Mouse (Mus musculus): ENCODE measurements around the gene Gm45623. TPM values are rescaled to one million over a fixed set of nuclear protein-coding genes. Genes with fewer than 3 reads are reported as not detected.

Gm45623 gene
- 0.03 TPM in 1 of 2 replicates, not detected in the other for polyA plus RNA-seq (2012; rRNA removed)

GRCm38 (mm10) chr13:56753192-56753951 lies at the start of gene Gm45623:
TSS of gene Gm45623 (minus strand) at chr13:56753827.

DNA sequence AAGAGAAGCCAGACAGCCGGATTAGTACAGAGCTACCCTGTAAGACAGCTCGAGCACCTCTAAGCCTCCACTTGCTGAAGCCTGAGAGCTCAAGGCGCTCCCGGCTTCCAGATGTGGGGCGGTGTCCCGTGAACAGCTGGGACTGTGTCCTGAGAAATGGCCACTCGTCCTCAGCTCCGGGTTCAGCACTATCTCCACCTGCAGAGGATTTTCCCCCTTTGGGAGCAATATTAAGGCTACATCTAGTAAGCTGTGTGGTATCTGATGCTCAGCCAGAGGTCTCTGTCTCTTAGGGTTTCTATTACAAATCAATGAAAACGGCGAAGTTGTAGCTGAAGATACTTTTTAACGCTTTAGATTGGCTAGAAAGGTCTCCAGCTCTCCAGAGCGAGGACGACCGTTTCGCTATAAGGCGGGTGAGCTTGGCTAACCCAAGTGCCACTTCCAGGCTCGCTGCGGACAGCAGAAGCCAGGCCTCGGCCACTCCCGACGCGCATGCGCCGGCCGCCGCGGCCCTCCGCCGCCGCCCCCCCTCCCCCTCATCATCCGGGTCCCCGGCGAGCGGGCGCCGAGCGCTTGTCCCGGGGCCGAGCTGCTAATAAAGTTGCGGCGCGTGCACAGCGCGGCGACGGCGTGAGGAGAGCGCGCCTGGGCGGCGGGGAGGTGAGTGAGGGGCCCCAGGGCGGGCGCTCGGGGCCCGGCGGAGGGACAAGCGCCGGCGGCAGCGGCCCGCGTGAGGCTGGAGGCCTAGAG lies 51.0 kb downstream of the Gm45623 start, which contains the start of gene Smad5:
TSS of gene Smad5 (plus strand) at position 542 of the 753 bp plus-strand sequence.

Other genes with a start within 250 kb of the Gm45623 start
- gene Fbxl21, start 231.4 kb downstream of the Gm45623 start, polyA plus RNA-seq (2012; rRNA removed): 0.71 and 0.77 TPM in 2 replicates
- 27.4 and 40.3 TPM in 2 replicates for gene Lect2, start 205.3 kb downstream of the Gm45623 start, polyA plus RNA-seq (2012; rRNA removed)
- gene Tgfbi, start 144.3 kb downstream of the Gm45623 start, polyA plus RNA-seq (2012; rRNA removed): 11.3 and 13.9 TPM in 2 replicates
- 6.0 and 6.2 TPM in 2 replicates for gene Smad5, start 50.8 kb downstream of the Gm45623 start, polyA plus RNA-seq (2012; rRNA removed)
- gene Trpc7, start 142.2 kb upstream of the Gm45623 start, polyA plus RNA-seq (2012; rRNA removed): not detected in 2 replicates